Mouse (Mus musculus) hindbrain, postnatal 0 days (tissue): ENCODE results near the gene Plekhb2. TPM values are rescaled to one million over a fixed set of nuclear protein-coding genes. Genes with fewer than 3 reads are reported as not detected.

Experiments used
- ATAC-seq: fragments of 200-750 bp; cut with Nextera tagmentation; 2 replicates; pipeline ENCODE4 v1.8.0; 2017; ENCODE audit warnings: mild to moderate bottlenecking, moderate TSS enrichment, moderate library complexity
- DNase-seq: peaks from one replicate; pipeline ENCODE4 v3.0.0-alpha.2; 2015; ENCODE audit warnings: low spot score
- H3K27ac ChIP-seq: fragments of 300-500 bp; sonication (generic); 2 replicates; pipeline ENCODE4 v1.5.1; 2014; ENCODE audit warnings: mild to moderate bottlenecking
- H3K27me3 ChIP-seq: fragments of 300-500 bp; sonication (generic); 2 replicates; pipeline ENCODE4 v1.6.1; 2014; ENCODE audit warnings: low read length, mixed read lengths; ENCODE audit not compliant: insufficient read depth
- H3K36me3 ChIP-seq: fragments of 300-500 bp; sonication (generic); 2 replicates; pipeline ENCODE4 v1.6.1; 2014; ENCODE audit warnings: low read length, mixed read lengths; ENCODE audit not compliant: insufficient read depth
- H3K4me1 ChIP-seq: fragments of 300-500 bp; sonication (generic); 2 replicates; pipeline ENCODE4 v1.6.1; 2014; ENCODE audit warnings: antibody characterized with exemption, low read length, mixed read lengths; ENCODE audit not compliant: insufficient read depth
- H3K4me2 ChIP-seq: fragments of 300-500 bp; sonication (generic); 2 replicates; pipeline ENCODE4 v1.6.1; 2014; ENCODE audit warnings: low read depth, mild to moderate bottlenecking, low read length, moderate library complexity, mixed read lengths
- H3K4me3 ChIP-seq: fragments of 300-500 bp; sonication (generic); 2 replicates; pipeline ENCODE4 v1.5.1; 2014; ENCODE audit warnings: low read length
- H3K9ac ChIP-seq: fragments of 300-500 bp; sonication (generic); replicated peaks from 2 replicates; pipeline ENCODE4 v1.6.1; 2014; ENCODE audit warnings: mild to moderate bottlenecking, low read length, moderate library complexity, mixed read lengths
- H3K9me3 ChIP-seq: fragments of 300-500 bp; sonication (generic); 2 replicates; pipeline ENCODE4 v1.6.1; 2016; ENCODE audit warnings: low read length, mixed read lengths
- CTCF ChIP-seq: IDR thresholded peaks from 2 replicates; pipeline ENCODE4 v1.5.1; 2016; ENCODE audit warnings: antibody characterized with exemption, control low read depth, low read depth
- WGBS: fragments of 180-500 bp; shearing (Covaris S2); extraction: QIAGEN DNeasy Blood & Tissue Kit; methylation state at CpG from one replicate; pipeline ENCODE4 v1.1.7; 2014; 5-methylcytosine and 5-hydroxymethylcytosine counted together
- polyA plus RNA-seq: library from polyadenylated mRNA; unstranded; fragments of >200 nt; fragmentation: Nextera tagmentation; extraction: Ambion mirVana; gene quantifications from 2 replicates; pipeline ENCODE4 v1.2.1, GENCODE M21; 2015
- total RNA-seq: library from RNA; depleted of rRNA; stranded (reverse); fragments of >200 nt; gene quantifications from 2 replicates; pipeline ENCODE4 v1.2.3, GENCODE M21; 2014

Gene Plekhb2
- total and polyA plus RNA-seq, 2 experiments from 2014 or later, result 104 to 117 TPM

DNA sequence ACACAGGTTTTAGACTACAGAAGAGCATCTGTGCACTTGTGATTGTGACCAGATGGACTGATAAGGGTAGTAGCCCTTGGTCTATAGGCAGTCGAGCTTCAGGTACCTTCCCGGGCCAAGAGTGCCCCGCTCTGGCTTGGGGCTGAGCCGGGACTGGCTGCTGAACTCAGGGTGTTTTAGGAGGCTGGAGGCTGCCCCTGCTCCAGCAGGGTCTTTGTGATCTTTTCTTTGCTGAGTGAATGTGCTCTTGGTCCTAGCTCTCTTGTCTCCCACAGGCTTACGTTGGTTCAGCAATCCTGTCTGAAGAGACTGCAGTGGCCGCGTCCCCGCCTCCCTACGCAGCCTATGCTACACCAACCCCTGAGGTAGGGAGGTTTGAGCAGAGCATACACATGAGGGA lies 16.1 kb downstream of the Plekhb2 start:
- Histone ChIP-seq H3K9ac (no peak overlapping the region), H3K27me3 (no peaks in the 10 kb centered on the region), H3K4me3 (no peak overlapping the region), H3K36me3 (peaks cover 55% of the 10 kb centered on the region), H3K27ac (no peak overlapping the region), H3K4me2 (no peak overlapping the region), H3K9me3 (no peaks in the 10 kb centered on the region), H3K4me1 (no peaks in the 10 kb centered on the region)
- TF ChIP-seq CTCF, result no peak
- ATAC-seq (no peak), DNase-seq (no peak)
- WGBS, result 81% methylated on average over 9 of the region's 9 CpGs

DNA sequence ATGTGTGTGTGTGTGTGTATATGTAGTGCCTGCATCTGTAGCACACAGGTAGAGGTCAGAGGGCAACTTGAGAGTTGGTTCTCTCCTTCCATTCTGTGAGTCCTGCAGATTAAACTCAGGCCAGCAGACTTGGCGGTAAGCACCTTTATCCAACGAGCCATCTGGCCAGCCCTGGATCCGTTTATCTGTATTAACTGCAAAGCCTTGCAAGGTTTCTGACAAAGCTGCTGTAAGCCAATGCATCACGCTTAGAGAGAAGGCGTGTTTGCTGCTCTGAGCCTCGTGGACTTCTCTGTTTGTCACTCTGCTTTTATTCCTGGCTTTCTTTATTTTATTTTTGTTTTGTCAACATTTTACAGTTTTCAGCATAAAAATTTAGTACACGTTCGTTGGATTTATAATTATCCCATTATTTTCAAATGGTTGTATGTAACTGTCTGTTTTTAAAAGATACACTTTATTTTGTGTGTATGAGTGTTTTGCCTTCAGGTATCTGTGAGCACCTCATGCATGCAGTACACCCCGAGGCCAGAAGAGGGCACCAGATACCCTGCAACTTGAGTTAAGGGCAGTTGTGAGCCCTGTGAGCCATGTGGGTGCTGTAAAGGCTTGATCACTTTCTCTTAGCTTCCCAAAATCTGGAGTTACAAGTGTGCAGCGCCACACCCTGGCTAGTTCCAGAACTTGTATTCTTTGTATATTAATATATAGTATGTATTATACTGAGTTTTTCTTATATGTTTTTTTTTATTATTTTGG lies 17.2 kb downstream of the Plekhb2 start:
- Histone ChIP-seq H3K9ac (no peak overlapping the region), H3K4me1 (no peaks in the 10 kb centered on the region), H3K27ac (no peak overlapping the region), H3K27me3 (no peaks in the 10 kb centered on the region), H3K9me3 (no peaks in the 10 kb centered on the region), H3K4me3 (no peak overlapping the region), H3K4me2 (no peak overlapping the region), H3K36me3 (peaks cover 62% of the 10 kb centered on the region)
- peak; percentile 96 for TF ChIP-seq CTCF
- peak; percentile 87 for ATAC-seq
- WGBS, result 50% methylated on average over 10 of the region's 10 CpGs
- DNase-seq, result peak; percentile 92

DNA sequence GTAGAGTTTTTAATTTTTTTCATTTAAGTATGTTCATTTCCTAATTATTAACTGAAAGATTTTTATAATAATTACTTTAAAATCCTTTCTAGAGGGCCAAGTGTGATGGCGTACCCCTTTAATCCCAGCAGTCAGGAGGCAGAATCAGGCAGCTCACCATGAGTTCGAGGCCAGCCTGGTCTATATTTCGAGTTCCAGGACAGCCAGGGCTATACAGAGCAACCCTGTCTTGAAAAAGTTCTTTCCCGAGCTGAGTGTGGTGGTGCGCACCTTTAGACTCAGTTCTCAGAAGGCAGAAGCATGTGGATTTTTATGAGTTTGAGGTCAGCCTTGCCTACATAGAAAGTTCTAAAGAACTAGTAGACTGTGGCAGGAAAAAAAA lies 17.8 kb downstream of the Plekhb2 start:
- 96% methylated on average over 5 of the region's 5 CpGs for WGBS
- Histone ChIP-seq H3K4me1 (no peaks in the 10 kb centered on the region), H3K27ac (no peak overlapping the region), H3K27me3 (no peaks in the 10 kb centered on the region), H3K36me3 (peaks cover 58% of the 10 kb centered on the region), H3K4me2 (no peak overlapping the region), H3K4me3 (no peak overlapping the region), H3K9me3 (no peaks in the 10 kb centered on the region), H3K9ac (no peak overlapping the region)
- ATAC-seq, result no peak
- no peak for DNase-seq
- TF ChIP-seq CTCF, result no peak

DNA sequence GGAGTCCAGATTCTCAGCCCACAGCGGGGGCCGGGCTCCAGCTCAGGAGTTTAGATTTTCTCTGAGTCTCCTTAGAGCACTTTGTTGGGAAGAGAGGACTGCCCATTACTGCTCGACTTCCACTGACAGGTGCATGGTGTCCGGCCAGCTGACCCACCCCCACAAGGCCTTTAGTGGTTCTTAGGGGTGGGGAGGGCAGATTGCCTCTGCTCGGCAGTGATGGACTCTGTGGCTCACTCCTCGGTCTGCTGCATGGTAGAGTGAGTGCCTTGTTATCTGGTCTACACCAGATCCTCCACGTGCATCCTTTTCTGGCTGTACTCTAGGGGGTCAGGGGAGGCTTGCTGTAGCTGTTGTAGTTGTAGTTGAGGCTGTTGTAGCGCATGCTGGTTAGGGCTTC lies 18.6 kb downstream of the Plekhb2 start:
- ATAC-seq, result no peak
- H3K36me3 ChIP-seq, result peaks cover 50% of the 10 kb centered on the region

DNA sequence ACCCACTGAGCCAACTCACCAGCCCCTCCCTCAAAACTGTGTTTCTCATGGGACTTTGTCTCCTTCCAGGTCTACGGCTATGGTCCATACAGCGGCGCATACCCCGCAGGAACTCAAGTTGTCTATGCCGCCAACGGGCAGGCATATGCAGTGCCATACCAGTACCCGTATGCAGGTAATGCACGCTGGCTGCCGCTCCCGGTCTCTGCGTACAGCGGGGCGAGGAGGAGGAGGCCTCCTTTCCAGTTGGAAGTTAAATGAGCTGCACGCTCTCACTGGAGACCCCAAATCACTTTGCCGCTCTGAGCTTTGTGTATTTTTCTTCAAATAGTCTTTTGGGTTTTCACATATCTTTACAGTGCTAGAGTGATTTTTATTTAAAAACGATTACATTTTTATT lies 19.5 kb downstream of the Plekhb2 start:
- no peak overlapping the region for H3K9ac ChIP-seq
- ATAC-seq, result no peak
- no peak for TF ChIP-seq CTCF
- DNase-seq, result no peak
- no peak overlapping the region for H3K27ac ChIP-seq
- H3K4me1 ChIP-seq, result no peaks in the 10 kb centered on the region
- H3K4me2 ChIP-seq, result no peak overlapping the region
- H3K27me3 ChIP-seq, result no peaks in the 10 kb centered on the region
- no peak overlapping the region for H3K4me3 ChIP-seq
- 97% methylated on average over 16 of the region's 16 CpGs for WGBS
- H3K9me3 ChIP-seq, result no peaks in the 10 kb centered on the region
- peaks cover 42% of the 10 kb centered on the region for H3K36me3 ChIP-seq

More for the DNA sequence above, 18.6 kb downstream of the Plekhb2 start:
- H3K27ac ChIP-seq, result no peak overlapping the region
- no peak overlapping the region for H3K9ac ChIP-seq
- no peak overlapping the region for H3K4me3 ChIP-seq
- H3K9me3 ChIP-seq, result no peaks in the 10 kb centered on the region
- 93% methylated on average over 8 of the region's 8 CpGs for WGBS
- no peak for TF ChIP-seq CTCF
- no peak for DNase-seq
- no peaks in the 10 kb centered on the region for H3K4me1 ChIP-seq
- no peak overlapping the region for H3K4me2 ChIP-seq
- H3K27me3 ChIP-seq, result no peaks in the 10 kb centered on the region

DNA sequence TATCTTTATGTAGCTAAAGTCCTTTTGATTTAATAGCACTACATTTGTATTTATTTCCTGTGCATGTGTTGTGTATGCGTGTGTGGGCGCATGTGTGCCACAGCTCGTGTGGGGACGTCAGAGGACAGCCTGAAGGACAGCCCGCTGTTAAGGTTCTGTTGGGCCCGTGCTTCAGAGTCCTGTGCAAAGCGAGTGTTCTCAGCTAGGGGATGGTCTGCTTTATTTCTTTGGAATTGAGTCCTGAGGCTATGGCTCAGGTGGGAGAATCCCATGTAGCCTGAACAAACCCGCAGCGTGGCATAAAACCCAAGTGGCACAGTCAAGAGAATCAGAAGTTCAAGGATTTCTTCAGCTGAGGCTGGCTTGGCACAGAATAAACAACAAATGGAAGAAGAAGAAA lies 21.4 kb downstream of the Plekhb2 start:
- ATAC-seq, result no peak
- 94% methylated on average over 9 of the region's 9 CpGs for WGBS

DNA sequence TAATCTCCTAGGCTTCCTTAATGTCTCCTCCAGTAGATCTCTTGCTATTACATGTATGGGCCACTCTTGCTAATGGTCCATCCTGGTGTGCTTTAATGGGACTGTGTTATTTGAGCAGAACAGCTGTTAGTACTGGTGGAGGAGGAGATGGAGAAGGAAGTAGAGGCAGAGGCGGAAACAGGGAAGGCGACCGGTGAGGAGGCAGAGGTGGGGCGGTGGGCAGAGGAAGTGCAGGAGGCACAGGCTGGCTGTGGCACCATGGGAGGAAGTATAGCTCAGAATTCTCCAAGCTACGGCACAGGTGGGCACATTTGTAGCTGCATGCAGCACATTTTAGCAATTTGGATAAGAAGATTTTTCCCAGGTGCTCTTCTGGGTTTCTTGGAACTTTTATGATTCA lies 23.8 kb downstream of the Plekhb2 start:
- H3K27ac ChIP-seq, result no peak overlapping the region
- 92% methylated on average over 5 of the region's 5 CpGs for WGBS
- H3K9ac ChIP-seq, result no peak overlapping the region
- H3K36me3 ChIP-seq, result peaks cover 48% of the 10 kb centered on the region; the same call in 1 of the 2 replicates
- H3K4me2 ChIP-seq, result no peak overlapping the region
- TF ChIP-seq CTCF, result no peak
- H3K27me3 ChIP-seq, result no peaks in the 10 kb centered on the region
- H3K9me3 ChIP-seq, result no peaks in the 10 kb centered on the region
- no peak for DNase-seq
- H3K4me3 ChIP-seq, result no peak overlapping the region
- H3K4me1 ChIP-seq, result no peaks in the 10 kb centered on the region
- ATAC-seq, result no peak

More for the DNA sequence above, 21.4 kb downstream of the Plekhb2 start:
- no peaks in the 10 kb centered on the region for H3K27me3 ChIP-seq
- H3K27ac ChIP-seq, result no peak overlapping the region
- H3K4me3 ChIP-seq, result no peak overlapping the region
- TF ChIP-seq CTCF, result no peak
- no peak overlapping the region for H3K4me2 ChIP-seq
- no peaks in the 10 kb centered on the region for H3K4me1 ChIP-seq
- no peak overlapping the region for H3K9ac ChIP-seq
- H3K9me3 ChIP-seq, result no peaks in the 10 kb centered on the region
- H3K36me3 ChIP-seq, result peaks cover 34% of the 10 kb centered on the region; the same call in 1 of the 2 replicates
- DNase-seq, result no peak
